Mouse (Mus musculus): ENCODE measurements at regions not wholly inside any gene's neighbourhood (a gene's known extent, or its start where the extent isn't known, plus 50 kb on each side); places are given as distances from the start of the nearest gene placed in this dataset.
A peak's percentile ranks its signal among the peaks of the same experiment; 100 is the strongest.

- no peak for DNase-seq (ENCODE audit: low spot score)
These were observed 747.8 kb downstream of the Slitrk6 start for GRCm38 (mm10) chr14:110007159-110007558.

- no peak for DNase-seq (ENCODE audit: low spot score)
These were observed 769.9 kb downstream of the Slitrk6 start for GRCm38 (mm10) chr14:109985026-109985425.

GRCm38 (mm10) chr14:109958008-109958407 is 796.9 kb downstream of the Slitrk6 start:
- no peak for DNase-seq (ENCODE audit: low spot score)

GRCm38 (mm10) chr14:109941944-109942343 is 813.0 kb downstream of the Slitrk6 start:
- DNase-seq (ENCODE audit: low spot score): no peak

- DNase-seq (ENCODE audit: low spot score): no peak
These were observed 813.8 kb downstream of the Slitrk6 start for GRCm38 (mm10) chr14:109941162-109941561.

- DNase-seq (ENCODE audit: low spot score): no peak
These were observed 817.5 kb downstream of the Slitrk6 start for GRCm38 (mm10) chr14:109937432-109937831.

GRCm38 (mm10) chr14:109928977-109929376 is 826.0 kb downstream of the Slitrk6 start:
- no peak for DNase-seq (ENCODE audit: low spot score)

GRCm38 (mm10) chr14:109891896-109892165 is 863.1 kb downstream of the Slitrk6 start:
- DNase-seq (ENCODE audit: low spot score): no peak

GRCm38 (mm10) chr14:109891151-109891895 is 863.6 kb downstream of the Slitrk6 start:
- DNase-seq (ENCODE audit: low spot score): no peak

GRCm38 (mm10) chr14:109876950-109877663 is 877.8 kb downstream of the Slitrk6 start:
- DNase-seq (ENCODE audit: low spot score): no peak

GRCm38 (mm10) chr14:109874230-109874629 is 880.7 kb downstream of the Slitrk6 start:
- peak; percentile 20 for DNase-seq (ENCODE audit: low spot score)

- DNase-seq (ENCODE audit: low spot score): no peak
These were observed 914.4 kb downstream of the Slitrk6 start for GRCm38 (mm10) chr14:109840354-109841104.

- DNase-seq (ENCODE audit: low spot score): no peak
These were observed 888.7 kb upstream of the Slitrk1 start for GRCm38 (mm10) chr14:109802522-109803126.

- DNase-seq (ENCODE audit: low spot score): no peak
These were observed 858.3 kb upstream of the Slitrk1 start for GRCm38 (mm10) chr14:109772246-109772645.

- DNase-seq (ENCODE audit: low spot score): no peak
These were observed 846.9 kb upstream of the Slitrk1 start for GRCm38 (mm10) chr14:109760892-109761291.
